Mouse (Mus musculus) G1E (cell line): ENCODE data around the gene Rasal3.
A peak's percentile ranks its signal among the peaks of the same experiment; 100 is the strongest.

Experiments
- CTCF ChIP-seq: IDR thresholded peaks from 2 replicates; pipeline ENCODE4 v1.5.1; 2012; ENCODE audit warnings: low read depth, low read length, inconsistent platforms, mixed read lengths
- GATA1 ChIP-seq: IDR thresholded peaks from 2 replicates; pipeline ENCODE4 v1.6.1; 2012; ENCODE audit warnings: borderline replicate concordance, low read length, inconsistent platforms, mixed read lengths
- POLR2AphosphoS5 ChIP-seq: IDR thresholded peaks from 2 replicates; pipeline ENCODE4 v1.6.1; 2012; ENCODE audit warnings: low read depth, low read length, inconsistent platforms; ENCODE audit not compliant: insufficient replicate concordance

DNA sequence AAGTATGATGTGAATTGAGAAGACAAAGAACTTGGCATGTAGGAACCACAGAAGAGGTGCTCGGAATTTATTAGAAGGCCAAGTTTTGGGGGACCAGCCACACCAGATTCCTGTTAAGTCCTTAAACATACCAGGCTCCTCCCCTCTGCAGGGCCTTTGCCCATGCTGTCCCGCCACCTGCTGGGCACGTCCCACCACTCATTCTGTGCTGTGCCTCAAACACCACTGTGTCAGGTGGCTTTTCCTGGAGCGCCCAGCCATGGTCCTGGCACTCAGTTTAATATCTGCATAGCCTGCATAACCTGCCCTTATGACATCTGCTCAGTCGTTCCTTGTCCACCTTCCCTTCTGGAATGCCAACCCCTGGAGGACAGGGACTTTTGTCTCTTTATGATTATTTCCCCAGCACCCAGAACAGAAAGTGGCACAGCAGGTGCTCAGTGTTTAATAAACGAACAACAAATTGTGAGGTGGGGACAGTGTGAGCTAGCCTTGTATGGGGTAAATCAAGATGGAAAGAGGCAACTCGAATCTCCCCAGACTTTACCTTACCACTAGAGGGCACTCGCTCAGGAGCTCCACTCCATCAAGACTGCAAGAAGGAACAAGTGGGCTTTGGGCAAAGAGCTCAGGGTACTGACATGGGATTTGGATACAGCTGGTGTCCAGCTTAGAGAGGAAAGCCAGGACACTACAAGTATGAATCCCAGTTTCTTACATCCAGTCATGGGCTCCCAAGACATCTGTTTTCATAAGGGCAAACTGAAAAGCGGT, 16.5 kb downstream of the Rasal3 start:
- peak; percentile 73 for TF ChIP-seq CTCF
- no peak for TF ChIP-seq GATA1
- TF ChIP-seq POLR2AphosphoS5: no peak
